Mouse (Mus musculus) lung, postnatal 25 days (tissue): ENCODE measurements around the gene Atp2c2.

Source experiments
- DNase-seq: peaks from one replicate; pipeline ENCODE4 v3.0.0; 2022; ENCODE audit warnings: low spot score

Atp2c2 gene

DNA sequence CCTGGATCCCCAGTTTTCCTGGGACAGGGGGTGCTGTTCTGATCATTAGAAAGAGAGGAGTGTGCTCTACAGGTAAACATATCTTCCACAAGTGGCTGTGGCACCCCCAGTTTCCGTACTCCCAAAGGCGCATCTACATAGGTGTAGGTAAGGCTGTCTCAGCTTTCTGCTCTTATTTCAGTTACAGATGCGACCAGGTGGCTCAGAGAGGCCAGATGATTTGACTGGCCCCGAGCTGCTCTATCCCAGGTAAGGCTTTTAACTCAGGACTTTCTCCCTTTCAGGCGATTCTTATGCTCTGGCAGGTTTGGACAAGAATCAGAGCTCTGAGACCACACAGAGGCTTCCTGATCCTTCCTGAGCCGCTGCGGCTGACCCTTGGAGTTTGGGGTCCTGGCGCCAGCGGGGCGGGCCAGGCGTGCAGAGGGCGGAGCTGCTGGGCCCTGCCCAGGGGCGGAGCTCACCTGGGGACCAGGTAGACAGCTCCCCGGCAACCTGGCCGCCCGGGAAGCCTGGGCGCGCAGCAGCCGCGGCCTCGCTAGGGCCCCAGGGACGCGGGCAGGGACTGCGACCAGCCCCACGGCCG, at the start of gene Atp2c2:
Atp2c2 (plus strand) TSS at position 461 of the 586 bp plus-strand sequence.
- DNase-seq = no peak

GRCm38 (mm10) chr8:119651324-119651723, 48.5 kb upstream of the Atp2c2 start:
- DNase-seq = no peak

DNA sequence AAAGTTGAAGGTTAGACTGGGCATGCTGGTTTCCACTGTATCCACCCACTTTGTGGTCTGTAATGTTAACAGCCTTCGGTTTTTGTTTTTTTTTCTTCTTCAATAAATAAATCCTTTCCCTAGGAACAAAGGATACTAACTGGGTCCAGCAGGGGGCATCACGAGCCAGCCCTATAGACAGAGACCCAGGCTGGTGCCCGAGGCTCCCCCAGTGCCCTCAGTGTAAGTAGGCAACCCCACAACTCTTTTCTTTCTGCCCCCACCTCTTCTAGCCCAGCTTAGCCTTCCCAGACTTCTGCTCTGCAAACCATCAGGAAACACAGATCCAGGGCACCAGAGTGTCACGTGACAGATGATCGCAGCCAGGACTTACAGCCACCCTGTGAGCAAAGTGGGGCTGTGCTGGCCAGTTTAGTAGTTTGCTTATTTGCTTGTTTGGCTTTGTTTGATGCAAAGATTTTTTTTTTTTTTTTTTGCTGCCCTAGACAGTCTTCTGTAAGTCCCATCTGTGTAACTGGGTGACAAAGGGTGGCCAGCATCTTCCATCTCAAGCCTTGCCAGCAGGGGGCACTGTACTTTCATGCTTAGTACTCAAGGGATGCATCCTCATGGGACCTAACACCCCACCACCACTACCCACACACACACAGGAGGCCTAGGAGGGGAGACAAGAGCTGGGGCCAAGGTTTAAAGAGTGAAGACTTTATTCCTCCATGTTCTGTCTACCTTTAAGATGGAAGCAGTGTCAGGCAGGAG, 42.9 kb upstream of the Atp2c2 start:
- peak; percentile 58 for DNase-seq

- peak; percentile 80 for DNase-seq
Observed at GRCm38 (mm10) chr8:119661081-119661480, 38.7 kb upstream of the Atp2c2 start.

GRCm38 (mm10) chr8:119661892-119662291, 37.9 kb upstream of the Atp2c2 start:
- DNase-seq = peak; percentile 63

- no peak for DNase-seq
Observed at GRCm38 (mm10) chr8:119663440-119663839, 36.4 kb upstream of the Atp2c2 start.

GRCm38 (mm10) chr8:119665270-119665669, 34.5 kb upstream of the Atp2c2 start:
- DNase-seq = no peak

DNA sequence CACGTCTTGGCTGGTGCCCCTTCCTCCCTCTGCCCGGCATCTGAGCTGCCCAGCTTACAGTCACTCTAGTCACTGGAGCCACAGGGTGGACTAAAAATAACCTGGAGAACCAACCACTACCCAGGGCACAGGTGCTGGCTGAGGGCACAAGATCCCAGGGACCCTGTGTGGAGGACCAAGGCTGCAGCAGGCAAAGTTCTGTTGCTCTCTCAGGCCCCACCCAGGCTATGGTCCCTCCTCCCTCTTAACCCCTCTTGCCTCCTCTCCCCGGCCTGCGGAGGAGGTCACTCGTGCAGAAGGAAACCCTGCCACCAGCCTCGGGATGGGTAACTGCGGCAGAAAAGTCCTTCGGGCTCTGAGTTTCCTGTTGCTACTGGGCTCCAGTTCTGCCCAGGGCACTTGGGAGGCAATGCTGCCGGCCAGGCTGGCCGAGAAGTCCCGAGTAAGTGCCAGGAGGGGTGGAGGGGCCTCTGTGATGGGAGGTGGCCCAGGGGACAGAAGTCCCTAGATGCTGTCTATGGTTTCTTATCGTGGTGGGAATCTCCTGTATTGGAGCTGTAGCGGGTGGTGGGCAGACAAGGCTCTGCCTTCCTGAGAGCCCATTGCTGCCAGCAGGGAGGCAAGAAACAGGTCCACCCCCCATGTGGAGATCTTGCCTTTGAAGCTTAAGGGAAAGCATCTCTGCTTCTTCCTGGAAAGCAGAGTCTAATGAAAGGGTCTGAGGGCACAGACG, 33.4 kb upstream of the Atp2c2 start, which contains the start of gene Wfdc1:
Wfdc1 (plus strand) TSS at position 147 of the 733 bp plus-strand sequence.
- peak; percentile 54 for DNase-seq

- DNase-seq = no peak
Observed at GRCm38 (mm10) chr8:119668447-119668846, 31.4 kb upstream of the Atp2c2 start.

- DNase-seq = peak; percentile 63
Observed at GRCm38 (mm10) chr8:119669284-119669683, 30.5 kb upstream of the Atp2c2 start.

GRCm38 (mm10) chr8:119670419-119671091, 29.3 kb upstream of the Atp2c2 start:
- peak; percentile 83 for DNase-seq

- no peak for DNase-seq
Observed at GRCm38 (mm10) chr8:119673976-119674555, 25.7 kb upstream of the Atp2c2 start.

GRCm38 (mm10) chr8:119675457-119675856, 24.4 kb upstream of the Atp2c2 start:
- DNase-seq = no peak

GRCm38 (mm10) chr8:119676389-119676788, 23.4 kb upstream of the Atp2c2 start:
- DNase-seq = peak; percentile 92

- DNase-seq = no peak
Observed at GRCm38 (mm10) chr8:119678138-119678843, 21.5 kb upstream of the Atp2c2 start.

DNA sequence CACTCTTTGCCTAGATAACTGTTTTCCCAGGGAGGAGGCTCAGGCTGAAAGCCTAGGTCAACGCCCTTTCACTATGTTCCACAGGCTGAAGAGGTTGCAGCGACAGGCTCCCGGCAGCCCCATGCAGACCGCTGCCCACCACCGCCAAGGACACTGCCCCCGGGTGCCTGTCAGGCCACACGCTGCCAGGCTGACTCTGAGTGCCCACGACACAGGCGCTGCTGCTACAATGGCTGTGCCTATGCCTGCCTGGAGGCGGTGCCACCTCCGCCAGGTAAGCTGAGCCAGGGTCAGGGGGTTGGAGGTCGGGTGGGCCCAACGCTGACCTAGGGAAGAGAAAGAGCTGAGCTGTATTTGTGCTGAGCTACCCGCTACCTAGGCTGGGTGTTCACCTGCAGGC, 20.6 kb upstream of the Atp2c2 start:
- DNase-seq = no peak

DNA sequence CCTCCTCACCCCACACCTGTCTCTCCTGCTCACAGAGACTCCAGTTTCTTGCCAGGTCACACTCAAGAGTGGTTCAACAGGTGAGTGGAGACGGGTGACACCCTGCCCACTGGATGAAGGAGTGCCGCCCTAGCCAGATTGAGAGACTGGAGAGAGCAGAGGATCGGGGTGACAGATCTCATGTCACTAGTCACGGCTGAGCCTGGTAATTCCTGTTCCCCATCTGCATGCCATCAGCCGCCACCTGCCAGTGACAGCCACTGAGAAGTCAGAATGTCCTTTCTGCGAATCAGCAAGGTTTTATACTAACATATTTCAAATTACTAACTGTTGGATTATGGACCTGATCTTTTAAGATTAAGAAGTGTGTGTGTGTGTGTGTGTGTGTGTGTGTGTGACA, 9.2 kb upstream of the Atp2c2 start:
- no peak for DNase-seq

GRCm38 (mm10) chr8:119691989-119692388, 7.8 kb upstream of the Atp2c2 start:
- DNase-seq = no peak

- DNase-seq = no peak
Observed at GRCm38 (mm10) chr8:119694696-119695095, 5.1 kb upstream of the Atp2c2 start.

GRCm38 (mm10) chr8:119697163-119697562, 2.6 kb upstream of the Atp2c2 start:
- DNase-seq = no peak

GRCm38 (mm10) chr8:119698960-119699359, 849 bp upstream of the Atp2c2 start:
- DNase-seq = peak; percentile 77
